Mouse (Mus musculus): ENCODE data around the gene Nubp1. TPM values are rescaled to one million over a fixed set of nuclear protein-coding genes. Genes with fewer than 3 reads are reported as not detected.

Gene Nubp1
- total and polyA plus RNA-seq, 3 experiments, result 57.7 to 75.0 TPM; not detected in 1

DNA sequence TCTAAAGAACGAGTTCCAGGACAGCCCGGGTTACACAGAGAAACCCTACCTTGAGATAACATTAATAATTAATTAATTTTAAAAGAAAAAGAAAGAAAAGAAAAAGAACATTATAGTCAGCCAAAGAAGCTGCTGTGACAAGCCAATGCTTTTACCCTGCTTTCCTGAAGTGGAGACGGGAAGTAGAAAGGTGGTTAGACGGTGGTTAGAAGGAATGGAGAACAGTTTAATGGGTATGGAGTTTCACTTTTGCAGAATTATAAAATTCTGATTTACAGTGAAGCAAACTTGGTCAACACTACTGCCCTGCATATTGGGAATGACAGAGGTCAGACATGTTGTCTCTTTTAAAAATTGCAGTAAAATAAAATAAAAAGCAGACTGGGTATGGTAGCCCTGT, 30.0 kb downstream of the Nubp1 start:
- Histone ChIP-seq H3K36me3 (ENCODE audit: control insufficient read depth in 1 of 2, insufficient read depth in 2 of 2, low read length in 2 of 2) (no peaks in the 10 kb centered on the region), H3K9me3 (replicated peaks; ENCODE audit: insufficient read depth, low read length) (no peaks in the 10 kb centered on the region), H3K4me1 (ENCODE audit: control insufficient read depth in 1 of 2, insufficient read depth in 2 of 2, low read length in 2 of 2) (no peaks in the 10 kb centered on the region), H3K27ac (ENCODE audit: control insufficient read depth, low read depth, low read length) (no peak overlapping the region), H3K27me3 (ENCODE audit: control insufficient read depth in 1 of 2, insufficient read depth in 2 of 2, low read length in 2 of 2) (peaks cover 0 to 1% of the 10 kb centered on the region in 2 experiments; a peak in 1 of 4 replicates), H3K4me3 (ENCODE audit: control insufficient read depth in 1 of 2, insufficient read depth in 1 of 2, low read depth in 2 of 2, low read length in 2 of 2) (no peak overlapping the region), H3K79me2 (ENCODE audit: control insufficient read depth, insufficient read depth, low read length, poor library complexity) (no peaks in the 10 kb centered on the region), H3K9ac (ENCODE audit: control insufficient read depth, low read depth, low read length, poor library complexity, severe bottlenecking) (no peak overlapping the region)
- DNase-seq (ENCODE audit: low read depth, low spot score), result no peak
- no peak for TF ChIP-seq HCFC1 (IDR thresholded peaks at IDR 0.05; ENCODE audit: low read depth, low read length)
- TF ChIP-seq KAT2A (conservative IDR thresholded peaks at IDR 0.05; ENCODE audit: low read depth, low read length), result no peak
- TF ChIP-seq ZC3H11A (IDR thresholded peaks at IDR 0.05; ENCODE audit: low read depth, low read length), result no peak
- no peak for TF ChIP-seq MAX (IDR thresholded peaks at IDR 0.05; ENCODE audit: low read length)
- TF ChIP-seq SIN3A (IDR thresholded peaks at IDR 0.05; ENCODE audit: low read length), result no peak
- no peak for TF ChIP-seq POLR2AphosphoS2 (IDR thresholded peaks at IDR 0.05; ENCODE audit: low read length)
- no peak for TF ChIP-seq MYB (IDR thresholded peaks at IDR 0.05; ENCODE audit: low read depth, low read length)
- TF ChIP-seq POLR2A (IDR thresholded peaks at IDR 0.05; ENCODE audit: control insufficient read depth in 1 of 2, insufficient read depth in 1 of 2, low read depth in 1 of 2, low read length in 2 of 2, poor library complexity in 1 of 2), result no peak
- TF ChIP-seq ELF1 (IDR thresholded peaks at IDR 0.05; ENCODE audit: low read depth, low read length), result no peak
- no peak for TF ChIP-seq JUND (IDR thresholded peaks at IDR 0.05; ENCODE audit: low read depth, low read length)

DNA sequence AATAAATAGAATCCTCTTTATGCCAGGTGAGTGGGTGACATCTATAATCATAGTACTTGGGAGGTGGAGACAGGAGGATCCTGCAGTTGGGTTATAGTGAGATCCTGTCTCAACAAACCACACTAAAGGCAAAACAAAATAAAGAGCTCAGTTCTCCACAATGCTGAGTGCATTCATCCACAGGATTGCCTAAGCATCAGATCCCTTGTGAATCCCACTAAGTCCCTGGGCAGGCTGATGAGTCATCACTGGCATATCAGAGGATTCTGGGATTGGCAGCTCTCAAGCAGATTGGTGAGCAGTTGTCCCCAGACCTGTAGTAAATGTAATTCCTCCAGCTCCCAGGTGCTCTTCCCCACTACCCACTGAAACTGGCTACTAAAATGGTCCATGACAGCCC, 32.0 kb downstream of the Nubp1 start:
- H3K9ac ChIP-seq (ENCODE audit: control insufficient read depth, low read depth, low read length, poor library complexity, severe bottlenecking), result no peak overlapping the region
- no peaks in the 10 kb centered on the region for H3K9me3 ChIP-seq (replicated peaks; ENCODE audit: insufficient read depth, low read length)
- H3K36me3 ChIP-seq (ENCODE audit: control insufficient read depth in 1 of 2, insufficient read depth in 2 of 2, low read length in 2 of 2), result no peaks in the 10 kb centered on the region
- H3K79me2 ChIP-seq (ENCODE audit: control insufficient read depth, insufficient read depth, low read length, poor library complexity), result no peaks in the 10 kb centered on the region
- DNase-seq (ENCODE audit: low read depth, low spot score), result no peak
- TF ChIP-seq USF1 (IDR thresholded peaks at IDR 0.05; ENCODE audit: low read depth, low read length) (no peak), ZC3H11A (IDR thresholded peaks at IDR 0.05; ENCODE audit: low read depth, low read length) (no peak), NRF1 (IDR thresholded peaks at IDR 0.05; ENCODE audit: insufficient read depth, low read depth, low read length, poor library complexity, severe bottlenecking) (no peak), MAFK (IDR thresholded peaks at IDR 0.05; ENCODE audit: borderline replicate concordance, low read depth, low read length) (no peak), MEF2A (IDR thresholded peaks at IDR 0.05; ENCODE audit: extremely low read depth, insufficient replicate concordance, low read depth, low read length, poor library complexity, severe bottlenecking) (no peak), TCF12 (IDR thresholded peaks at IDR 0.05; ENCODE audit: low read depth, low read length) (no peak), E2F4 (IDR thresholded peaks at IDR 0.05; ENCODE audit: borderline replicate concordance, low read depth, low read length) (no peak), RAD21 (IDR thresholded peaks at IDR 0.05; ENCODE audit: low read depth, low read length) (no peak), HCFC1 (IDR thresholded peaks at IDR 0.05; ENCODE audit: low read depth, low read length) (no peak), POLR2AphosphoS2 (IDR thresholded peaks at IDR 0.05; ENCODE audit: low read length) (no peak), SMC3 (IDR thresholded peaks at IDR 0.05; ENCODE audit: low read depth, low read length) (no peak), UBTF (IDR thresholded peaks at IDR 0.05; ENCODE audit: borderline replicate concordance, insufficient read depth, low read depth, low read length) (no peak), GABPA (IDR thresholded peaks at IDR 0.05; ENCODE audit: low read depth, low read length) (no peak), EP300 (IDR thresholded peaks at IDR 0.05; ENCODE audit: low read depth in 1 of 2, low read length in 2 of 2) (no peak), MXI1 (IDR thresholded peaks at IDR 0.05; ENCODE audit: low read depth, low read length) (no peak), MYB (IDR thresholded peaks at IDR 0.05; ENCODE audit: low read depth, low read length) (no peak), SIN3A (IDR thresholded peaks at IDR 0.05; ENCODE audit: low read length) (no peak)
- no peaks in the 10 kb centered on the region for H3K4me1 ChIP-seq (ENCODE audit: control insufficient read depth in 1 of 2, insufficient read depth in 2 of 2, low read length in 2 of 2)
- H3K27ac ChIP-seq (ENCODE audit: control insufficient read depth, low read depth, low read length), result no peak overlapping the region
- H3K4me3 ChIP-seq (ENCODE audit: control insufficient read depth in 1 of 2, insufficient read depth in 1 of 2, low read depth in 2 of 2, low read length in 2 of 2), result no peak overlapping the region
- peaks cover 0 to 1% of the 10 kb centered on the region in 2 experiments; a peak in 1 of 4 replicates for H3K27me3 ChIP-seq (ENCODE audit: control insufficient read depth in 1 of 2, insufficient read depth in 2 of 2, low read length in 2 of 2)

All from MEL (cell line).